Mouse (Mus musculus) limb, embryonic 10.5 days (tissue): ENCODE data around the gene 4930452B06Rik. TPM values are rescaled to one million over a fixed set of nuclear protein-coding genes. Genes with fewer than 3 reads are reported as not detected.

Experiments used
- DNase-seq: peaks from one replicate; pipeline ENCODE4 v3.0.0-alpha.2; 2017; ENCODE audit warnings: low spot score
- H3K27ac ChIP-seq: fragments of 300-500 bp; sonication (generic); 2 replicates; pipeline ENCODE4 v1.5.1; 2016; ENCODE audit warnings: mild to moderate bottlenecking
- H3K27me3 ChIP-seq: fragments of 300-500 bp; sonication (generic); 2 replicates; pipeline ENCODE4 v1.6.1; 2016; ENCODE audit warnings: low read depth, mild to moderate bottlenecking; ENCODE audit not compliant: poor library complexity, severe bottlenecking
- H3K36me3 ChIP-seq: fragments of 300-500 bp; sonication (generic); 2 replicates; pipeline ENCODE4 v1.6.1; 2016; ENCODE audit warnings: mild to moderate bottlenecking, moderate library complexity
- H3K4me1 ChIP-seq: fragments of 300-500 bp; sonication (generic); 2 replicates; pipeline ENCODE4 v1.6.1; 2016
- H3K4me3 ChIP-seq: fragments of 300-500 bp; sonication (generic); 2 replicates; pipeline ENCODE4 v1.5.1; 2016; ENCODE audit warnings: mild to moderate bottlenecking, moderate library complexity
- H3K9me3 ChIP-seq: fragments of 300-500 bp; sonication (generic); replicated peaks from 2 replicates; pipeline ENCODE4 v1.6.1; 2016; ENCODE audit warnings: mild to moderate bottlenecking
- WGBS: fragments of 180-500 bp; shearing (Covaris S2); methylation state at CpG from one replicate; pipeline ENCODE4 v1.1.7; 2016; 5-methylcytosine and 5-hydroxymethylcytosine counted together
- polyA plus RNA-seq: library from polyadenylated mRNA; unstranded; fragments of >200 nt; fragmentation: Nextera tagmentation; extraction: Ambion mirVana; gene quantifications from 2 replicates; pipeline ENCODE4 v1.2.1, GENCODE M21; 2016

Gene 4930452B06Rik
- polyA plus RNA-seq, 1 experiment from 2014 or later, result 11.3 TPM

- Histone ChIP-seq H3K9me3 (no peaks in the 10 kb centered on the region), H3K27me3 (no peaks in the 10 kb centered on the region), H3K27ac (no peak overlapping the region), H3K4me1 (peaks cover 18% of the 10 kb centered on the region), H3K36me3 (no peaks in the 10 kb centered on the region), H3K4me3 (no peak overlapping the region)
- no peak for DNase-seq
- WGBS, result 87% methylated on average over 10 of the region's 10 CpGs
Measured at GRCm38 (mm10) chr14:8510288-8510959, 155.6 kb downstream of the 4930452B06Rik start.

GRCm38 (mm10) chr14:8508669-8509068 lies 157.4 kb downstream of the 4930452B06Rik start:
- H3K27me3 ChIP-seq, result no peaks in the 10 kb centered on the region
- H3K4me3 ChIP-seq, result no peak overlapping the region
- no peaks in the 10 kb centered on the region for H3K36me3 ChIP-seq
- DNase-seq, result no peak
- H3K4me1 ChIP-seq, result peaks cover 18% of the 10 kb centered on the region
- H3K9me3 ChIP-seq, result no peaks in the 10 kb centered on the region
- no peak overlapping the region for H3K27ac ChIP-seq

GRCm38 (mm10) chr14:8504206-8504605 lies 161.8 kb downstream of the 4930452B06Rik start:
- no peaks in the 10 kb centered on the region for H3K4me1 ChIP-seq
- H3K27me3 ChIP-seq, result no peaks in the 10 kb centered on the region
- no peaks in the 10 kb centered on the region for H3K9me3 ChIP-seq
- no peak overlapping the region for H3K4me3 ChIP-seq
- DNase-seq, result no peak
- WGBS, result 97% methylated on average over 2 of the region's 2 CpGs
- no peaks in the 10 kb centered on the region for H3K36me3 ChIP-seq
- no peak overlapping the region for H3K27ac ChIP-seq

GRCm38 (mm10) chr14:8503345-8503744 lies 162.7 kb downstream of the 4930452B06Rik start:
- Histone ChIP-seq H3K27ac (no peak overlapping the region), H3K36me3 (no peaks in the 10 kb centered on the region), H3K4me3 (no peak overlapping the region), H3K27me3 (no peaks in the 10 kb centered on the region), H3K4me1 (no peaks in the 10 kb centered on the region), H3K9me3 (no peaks in the 10 kb centered on the region)
- DNase-seq, result no peak
- WGBS, result 94% methylated on average over 3 of the region's 3 CpGs

GRCm38 (mm10) chr14:8502496-8502895 lies 163.5 kb downstream of the 4930452B06Rik start:
- H3K36me3 ChIP-seq, result no peaks in the 10 kb centered on the region
- no peak overlapping the region for H3K27ac ChIP-seq
- H3K4me1 ChIP-seq, result no peaks in the 10 kb centered on the region
- H3K4me3 ChIP-seq, result no peak overlapping the region
- no peaks in the 10 kb centered on the region for H3K27me3 ChIP-seq
- 90% methylated on average over 5 of the region's 5 CpGs for WGBS
- no peak for DNase-seq
- no peaks in the 10 kb centered on the region for H3K9me3 ChIP-seq

GRCm38 (mm10) chr14:8495691-8496090 lies 170.3 kb downstream of the 4930452B06Rik start:
- no peaks in the 10 kb centered on the region for H3K27me3 ChIP-seq
- H3K9me3 ChIP-seq, result no peaks in the 10 kb centered on the region
- no peaks in the 10 kb centered on the region for H3K4me1 ChIP-seq
- H3K4me3 ChIP-seq, result no peak overlapping the region
- no peaks in the 10 kb centered on the region for H3K36me3 ChIP-seq
- 95% methylated on average over 2 of the region's 2 CpGs for WGBS
- H3K27ac ChIP-seq, result no peak overlapping the region
- no peak for DNase-seq

GRCm38 (mm10) chr14:8494952-8495351 lies 171.1 kb downstream of the 4930452B06Rik start:
- Histone ChIP-seq H3K27me3 (no peaks in the 10 kb centered on the region), H3K4me1 (no peaks in the 10 kb centered on the region), H3K27ac (no peak overlapping the region), H3K36me3 (no peaks in the 10 kb centered on the region), H3K4me3 (no peak overlapping the region), H3K9me3 (no peaks in the 10 kb centered on the region)
- DNase-seq, result no peak
- WGBS, result 87% methylated on average over 4 of the region's 4 CpGs

GRCm38 (mm10) chr14:8494260-8494659 lies 171.8 kb downstream of the 4930452B06Rik start:
- no peak for DNase-seq
- Histone ChIP-seq H3K9me3 (no peaks in the 10 kb centered on the region), H3K27ac (no peak overlapping the region), H3K4me3 (no peak overlapping the region), H3K4me1 (no peaks in the 10 kb centered on the region), H3K36me3 (no peaks in the 10 kb centered on the region), H3K27me3 (no peaks in the 10 kb centered on the region)
- WGBS, result 84% methylated on average over 1 of the region's 1 CpGs

- no peak overlapping the region for H3K4me3 ChIP-seq
- DNase-seq, result no peak
- H3K4me1 ChIP-seq, result peaks cover 33% of the 10 kb centered on the region
- no peak overlapping the region for H3K27ac ChIP-seq
- H3K36me3 ChIP-seq, result no peaks in the 10 kb centered on the region
- no peaks in the 10 kb centered on the region for H3K27me3 ChIP-seq
- no peaks in the 10 kb centered on the region for H3K9me3 ChIP-seq
- 74% methylated on average over 5 of the region's 5 CpGs for WGBS
Measured at GRCm38 (mm10) chr14:8478098-8478497, 187.9 kb downstream of the 4930452B06Rik start.

GRCm38 (mm10) chr14:8477348-8477747 lies 188.7 kb downstream of the 4930452B06Rik start:
- H3K27me3 ChIP-seq, result no peaks in the 10 kb centered on the region
- no peak for DNase-seq
- H3K27ac ChIP-seq, result no peak overlapping the region
- H3K4me1 ChIP-seq, result peaks cover 33% of the 10 kb centered on the region
- H3K36me3 ChIP-seq, result no peaks in the 10 kb centered on the region
- no peaks in the 10 kb centered on the region for H3K9me3 ChIP-seq
- no peak overlapping the region for H3K4me3 ChIP-seq
- 67% methylated on average over 8 of the region's 8 CpGs for WGBS

GRCm38 (mm10) chr14:8476606-8477005 lies 189.4 kb downstream of the 4930452B06Rik start:
- no peaks in the 10 kb centered on the region for H3K9me3 ChIP-seq
- H3K27me3 ChIP-seq, result no peaks in the 10 kb centered on the region
- no peak for DNase-seq
- H3K4me3 ChIP-seq, result no peak overlapping the region
- 77% methylated on average over 3 of the region's 3 CpGs for WGBS
- no peaks in the 10 kb centered on the region for H3K36me3 ChIP-seq
- H3K4me1 ChIP-seq, result peaks cover 33% of the 10 kb centered on the region
- no peak overlapping the region for H3K27ac ChIP-seq

GRCm38 (mm10) chr14:8475851-8476250 lies 190.2 kb downstream of the 4930452B06Rik start:
- Histone ChIP-seq H3K27me3 (no peaks in the 10 kb centered on the region), H3K27ac (no peak overlapping the region), H3K4me3 (no peak overlapping the region), H3K36me3 (no peaks in the 10 kb centered on the region), H3K9me3 (no peaks in the 10 kb centered on the region), H3K4me1 (peaks cover 33% of the 10 kb centered on the region)
- DNase-seq, result no peak
- WGBS, result 93% methylated on average over 5 of the region's 5 CpGs

- Histone ChIP-seq H3K36me3 (no peaks in the 10 kb centered on the region), H3K27me3 (no peaks in the 10 kb centered on the region), H3K4me3 (no peak overlapping the region), H3K4me1 (peaks cover 22% of the 10 kb centered on the region), H3K9me3 (no peaks in the 10 kb centered on the region), H3K27ac (no peak overlapping the region)
- WGBS, result 87% methylated on average over 2 of the region's 2 CpGs
- no peak for DNase-seq
Measured at GRCm38 (mm10) chr14:8472884-8473283, 193.2 kb downstream of the 4930452B06Rik start.
